Mouse (Mus musculus): Measurements from ENCODE around the gene Ubr4. TPM values are rescaled to one million over a fixed set of nuclear protein-coding genes. Genes with fewer than 3 reads are reported as not detected.
A peak's percentile ranks its signal among the peaks of the same experiment; 100 is the strongest.
"Not testable (repeated sequence)": the region's sequence is repeated elsewhere in the genome, so short reads cannot be mapped to it uniquely, and the experiment has no call there.

Ubr4 gene
- total and polyA plus RNA-seq, 3 experiments: 90.0 to 123 (median 109) TPM

GRCm38 (mm10) chr4:139519221-139519620, 166.8 kb downstream of the Ubr4 start:
- H3K27me3 ChIP-seq (ENCODE audit: control insufficient read depth, insufficient read depth, low read length): no peaks in the 10 kb centered on the region
- H3K4me1 ChIP-seq (ENCODE audit: control insufficient read depth, insufficient read depth, low read length): no peaks in the 10 kb centered on the region
- H3K27ac ChIP-seq: no peak overlapping the region
- intact Hi-C loops (cut with DNase I): no loop called here
- no peak overlapping the region for H3K4me3 ChIP-seq
- TF ChIP-seq CTCF (IDR thresholded peaks at IDR 0.05) (no peak), EP300 (IDR thresholded peaks at IDR 0.05; ENCODE audit: insufficient read depth, low read depth, low read length) (no peak)
- H3K36me3 ChIP-seq (ENCODE audit: control insufficient read depth, insufficient read depth, low read length): no peaks in the 10 kb centered on the region
- no peak overlapping the region for H3K9ac ChIP-seq (ENCODE audit: low read depth, low read length)
- 54% methylated on average over 6 of the region's 6 CpGs for WGBS
- DNase-seq: no peak
- no peaks in the 10 kb centered on the region for H3K79me2 ChIP-seq (replicated peaks; ENCODE audit: control insufficient read depth, insufficient read depth, low read length)

- intact Hi-C loops (cut with DNase I): no loop called here
- no peaks in the 10 kb centered on the region for H3K4me1 ChIP-seq (ENCODE audit: control insufficient read depth, insufficient read depth, low read length)
- H3K36me3 ChIP-seq (ENCODE audit: control insufficient read depth, insufficient read depth, low read length): no peaks in the 10 kb centered on the region
- WGBS: 81% methylated on average over 10 of the region's 10 CpGs
- no peaks in the 10 kb centered on the region for H3K79me2 ChIP-seq (replicated peaks; ENCODE audit: control insufficient read depth, insufficient read depth, low read length)
- no peak overlapping the region for H3K9ac ChIP-seq (ENCODE audit: low read depth, low read length)
- H3K27me3 ChIP-seq (ENCODE audit: control insufficient read depth, insufficient read depth, low read length): no peaks in the 10 kb centered on the region
- no peak overlapping the region for H3K27ac ChIP-seq
- no peak for DNase-seq
- no peak overlapping the region for H3K4me3 ChIP-seq
- TF ChIP-seq EP300 (IDR thresholded peaks at IDR 0.05; ENCODE audit: insufficient read depth, low read depth, low read length) (no peak), POLR2A (IDR thresholded peaks at IDR 0.05; ENCODE audit: insufficient read depth, low read depth, low read length) (no peak), CTCF (IDR thresholded peaks at IDR 0.05) (no peak)
These were observed 169.5 kb downstream of the Ubr4 start for GRCm38 (mm10) chr4:139521926-139522325.

GRCm38 (mm10) chr4:139526475-139526874, 174.1 kb downstream of the Ubr4 start:
- Histone ChIP-seq H3K79me2 (replicated peaks; ENCODE audit: control insufficient read depth, insufficient read depth, low read length) (no peaks in the 10 kb centered on the region), H3K27ac (no peak overlapping the region), H3K36me3 (ENCODE audit: control insufficient read depth, insufficient read depth, low read length) (no peaks in the 10 kb centered on the region), H3K4me1 (ENCODE audit: control insufficient read depth, insufficient read depth, low read length) (no peaks in the 10 kb centered on the region), H3K9ac (ENCODE audit: low read depth, low read length) (no peak overlapping the region), H3K27me3 (ENCODE audit: control insufficient read depth, insufficient read depth, low read length) (no peaks in the 10 kb centered on the region), H3K4me3 (no peak overlapping the region)
- intact Hi-C loops (cut with DNase I): no loop called here
- 68% methylated on average over 12 of the region's 12 CpGs for WGBS
- no peak for TF ChIP-seq POLR2A (IDR thresholded peaks at IDR 0.05; ENCODE audit: insufficient read depth, low read depth, low read length)
- TF ChIP-seq CTCF (IDR thresholded peaks at IDR 0.05): no peak
- DNase-seq: no peak

- DNase-seq; intact Hi-C loops (cut with DNase I); H3K9ac ChIP-seq (ENCODE audit: low read depth, low read length); H3K27ac ChIP-seq; H3K36me3 ChIP-seq (ENCODE audit: control insufficient read depth, insufficient read depth, low read length); H3K79me2 ChIP-seq (replicated peaks; ENCODE audit: control insufficient read depth, insufficient read depth, low read length); H3K4me3 ChIP-seq; H3K4me1 ChIP-seq (ENCODE audit: control insufficient read depth, insufficient read depth, low read length); H3K27me3 ChIP-seq (ENCODE audit: control insufficient read depth, insufficient read depth, low read length): not testable (repeated sequence)
- 82% methylated on average over 5 of the region's 5 CpGs for WGBS
These were observed 177.8 kb downstream of the Ubr4 start, which contains the start of gene Iffo2 for GRCm38 (mm10) chr4:139530248-139530647. TSS of gene Iffo2 (plus strand) at chr4:139530548.

GRCm38 (mm10) chr4:139532081-139532480, 179.7 kb downstream of the Ubr4 start:
- no peak for DNase-seq
- no peaks in the 10 kb centered on the region for H3K79me2 ChIP-seq (replicated peaks; ENCODE audit: control insufficient read depth, insufficient read depth, low read length)
- no peak overlapping the region for H3K4me3 ChIP-seq
- no peak overlapping the region for H3K9ac ChIP-seq (ENCODE audit: low read depth, low read length)
- H3K27me3 ChIP-seq (ENCODE audit: control insufficient read depth, insufficient read depth, low read length): no peaks in the 10 kb centered on the region
- intact Hi-C loops (cut with DNase I): no loop called here
- 89% methylated on average over 10 of the region's 10 CpGs for WGBS
- H3K27ac ChIP-seq: no peak overlapping the region
- H3K4me1 ChIP-seq (ENCODE audit: control insufficient read depth, insufficient read depth, low read length): peaks cover 2% of the 10 kb centered on the region; the same call in 1 of the 2 replicates
- TF ChIP-seq CTCF (IDR thresholded peaks at IDR 0.05) (no peak), EP300 (IDR thresholded peaks at IDR 0.05; ENCODE audit: insufficient read depth, low read depth, low read length) (no peak), POLR2A (IDR thresholded peaks at IDR 0.05; ENCODE audit: insufficient read depth, low read depth, low read length) (no peak)
- H3K36me3 ChIP-seq (ENCODE audit: control insufficient read depth, insufficient read depth, low read length): no peaks in the 10 kb centered on the region

GRCm38 (mm10) chr4:139535127-139535695, 182.8 kb downstream of the Ubr4 start:
- H3K27me3 ChIP-seq (ENCODE audit: control insufficient read depth, insufficient read depth, low read length): no peaks in the 10 kb centered on the region
- peaks cover 2% of the 10 kb centered on the region; the same call in 1 of the 2 replicates for H3K4me1 ChIP-seq (ENCODE audit: control insufficient read depth, insufficient read depth, low read length)
- H3K4me3 ChIP-seq: no peak overlapping the region
- no peaks in the 10 kb centered on the region for H3K79me2 ChIP-seq (replicated peaks; ENCODE audit: control insufficient read depth, insufficient read depth, low read length)
- no peak overlapping the region for H3K27ac ChIP-seq
- H3K9ac ChIP-seq (ENCODE audit: low read depth, low read length): no peak overlapping the region
- WGBS: 27% methylated on average over 12 of the region's 12 CpGs
- no peaks in the 10 kb centered on the region for H3K36me3 ChIP-seq (ENCODE audit: control insufficient read depth, insufficient read depth, low read length)
- DNase-seq: peak; percentile 55 to 60
- intact Hi-C loops (cut with DNase I): loop anchor here (1.0 kb wide), 1 partner anchor 101 kb away; no protein-coding TSS in a partner anchor
- TF ChIP-seq CTCF (IDR thresholded peaks at IDR 0.05) (no peak), EP300 (IDR thresholded peaks at IDR 0.05; ENCODE audit: insufficient read depth, low read depth, low read length) (no peak)
